Mouse (Mus musculus): ENCODE results near the gene Lhfpl3.

DNA sequence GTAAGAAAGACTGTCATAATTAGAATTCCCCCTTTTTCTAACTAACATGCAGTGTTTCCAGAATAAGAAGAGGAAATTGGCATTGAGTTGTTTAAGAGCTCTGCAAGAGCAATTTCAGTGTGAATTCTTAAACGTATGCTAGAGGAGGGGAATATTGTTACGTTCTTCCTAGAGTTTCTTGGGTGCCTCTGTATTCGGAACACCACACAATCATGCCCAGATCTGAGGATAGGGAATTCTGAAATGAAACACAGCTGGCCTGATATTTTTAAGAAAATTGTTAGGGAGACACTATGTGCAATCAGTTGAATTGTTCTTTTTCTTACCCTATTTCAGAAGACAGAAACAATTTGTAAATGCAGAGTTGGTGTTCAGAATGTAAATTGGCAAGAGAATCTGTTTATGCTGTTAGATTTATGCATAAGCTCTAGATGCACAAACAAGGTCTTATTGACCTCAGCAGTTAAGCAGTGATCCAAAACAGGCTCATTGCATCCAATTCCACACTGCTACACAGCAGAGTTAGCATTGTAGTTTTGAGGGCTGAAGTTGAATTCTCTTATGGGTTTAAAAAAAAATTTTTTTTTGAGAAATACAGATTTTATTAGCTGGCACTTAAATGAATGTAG is 84.1 kb downstream of the Lhfpl3 start:
- no peak for TF ChIP-seq CTCF (IDR thresholded peaks at IDR 0.05; ENCODE audit: low read depth)
- no peak for TF ChIP-seq EP300 (IDR thresholded peaks at IDR 0.05; ENCODE audit: low read depth)
